Mouse (Mus musculus) gastrocnemius, postnatal 14 days (tissue): Measurements from ENCODE around the gene Gm43720. TPM values are rescaled to one million over a fixed set of nuclear protein-coding genes. Genes with fewer than 3 reads are reported as not detected.

Experiments
- DNase-seq: peaks from one replicate; pipeline ENCODE4 v3.0.0; 2021; ENCODE audit warnings: mixed read lengths
- intact Hi-C: fragments of 180-260 bp; cut with DNase I; formaldehyde crosslinking; loops from one replicate; pipeline ENCODE4 v1.15.1; 2025; ENCODE audit warnings: low total_unique reads
- total RNA-seq, 2 experiments: library from RNA; stranded (reverse); gene quantifications; 2 replicates each; pipeline ENCODE4 v1.2.3; 2021

Gm43720 gene
- total RNA-seq, 2 experiments from 2014 or later, result not detected

DNA sequence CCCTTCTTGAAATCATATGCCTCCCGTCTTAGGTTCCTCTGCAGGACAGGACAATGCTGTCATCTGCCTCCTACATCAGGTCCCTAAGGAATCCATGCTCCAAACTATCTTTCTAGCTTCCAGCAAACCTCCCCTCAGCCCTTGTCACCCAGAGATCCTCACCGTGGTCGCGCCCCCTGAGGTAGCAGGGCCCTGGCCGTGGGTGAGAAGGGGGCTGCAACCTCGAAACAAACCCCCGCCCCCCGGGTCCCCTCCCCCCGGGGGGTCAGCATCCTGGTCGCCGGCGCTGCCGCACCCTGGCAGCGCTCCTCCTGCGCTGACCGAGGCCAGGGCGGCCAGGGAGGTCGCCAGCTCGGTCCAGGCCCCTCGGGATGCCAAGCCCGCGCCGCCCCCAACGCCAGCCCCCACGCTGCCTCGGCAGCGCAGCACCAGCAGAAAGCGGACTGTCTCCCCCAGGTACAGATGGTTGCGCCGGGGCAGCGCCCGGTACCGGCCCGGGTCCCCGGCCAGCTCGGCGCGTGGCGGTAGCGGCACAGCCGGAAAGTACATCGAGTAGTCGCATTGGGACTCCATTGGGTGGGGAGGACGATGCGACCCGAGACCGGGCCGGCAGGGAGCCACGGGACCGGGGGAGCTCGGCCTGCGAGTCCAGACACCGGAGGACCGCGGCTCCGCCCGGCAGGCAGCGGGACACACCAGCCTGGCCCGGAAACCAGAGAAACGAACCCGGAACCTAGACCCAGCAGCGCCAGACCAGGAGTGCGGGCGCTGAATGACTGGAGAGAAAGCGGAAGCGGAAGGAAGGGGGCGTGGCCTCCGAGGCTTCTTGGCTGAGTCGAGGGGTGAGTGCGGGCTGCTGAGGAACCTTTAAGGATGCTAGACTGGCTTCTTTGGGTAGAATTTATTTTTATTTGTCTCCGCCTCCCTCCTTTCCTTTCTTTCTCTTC lies 16.2 kb downstream of the Gm43720 start, which contains the start of gene BC037034:
Gene BC037034, minus strand, starts transcription at position 774 of the 947 bp plus-strand sequence.
- intact Hi-C loops, result no loop called here
- DNase-seq, result peak; percentile 92

DNA sequence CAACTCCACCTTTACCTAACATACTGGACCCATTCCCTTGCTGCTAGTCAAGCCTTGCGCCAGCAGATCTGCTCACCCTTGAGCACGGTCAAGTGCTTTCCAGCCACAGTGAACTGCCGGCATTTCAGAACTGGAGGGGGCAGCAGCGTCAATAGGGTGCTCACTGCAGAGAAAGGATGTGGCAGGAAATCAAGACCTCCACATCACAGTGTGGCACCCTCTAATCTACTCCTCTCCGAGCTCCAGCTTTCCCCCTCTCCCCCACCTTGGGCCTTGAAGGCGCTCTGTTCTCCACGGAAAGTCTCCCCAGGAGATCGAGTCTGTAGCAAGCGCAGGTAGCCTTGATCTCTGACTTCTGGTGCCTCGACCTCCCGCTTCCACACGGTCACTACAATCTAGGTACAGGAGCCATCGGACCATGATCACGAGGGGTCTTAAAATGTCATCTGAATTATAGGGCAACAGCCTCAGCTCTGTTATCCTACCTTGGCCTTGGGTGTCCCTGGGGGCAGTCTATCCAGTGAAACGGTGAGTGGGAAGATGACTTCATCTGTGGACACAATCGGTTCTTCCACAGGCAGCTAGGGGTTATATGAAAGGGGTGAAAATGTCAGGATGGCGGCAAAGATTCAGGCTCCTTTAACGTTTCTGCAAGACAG lies 17.0 kb downstream of the Gm43720 start:
- intact Hi-C loops, result no loop called here
- no peak for DNase-seq

DNA sequence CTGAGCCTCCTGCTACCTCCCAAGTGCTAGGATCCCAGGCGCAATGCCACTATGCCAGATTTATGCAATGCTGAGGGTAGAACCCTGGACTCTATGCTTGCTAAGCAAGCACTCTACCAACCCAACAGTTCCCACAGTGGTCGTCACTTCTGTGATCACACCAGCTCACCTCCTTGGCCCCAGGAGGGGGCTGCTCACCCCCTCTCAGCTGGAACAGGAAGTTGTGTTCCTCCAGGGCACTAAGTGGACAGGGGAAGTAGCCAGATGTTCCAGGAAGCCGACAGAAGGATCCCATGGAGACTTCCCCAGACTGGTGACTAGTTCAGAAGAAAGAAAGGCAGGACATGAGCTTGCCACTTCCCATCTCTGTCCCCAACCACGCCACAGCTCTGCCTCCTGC lies 17.8 kb downstream of the Gm43720 start:
- no peak for DNase-seq
- intact Hi-C loops, result no loop called here

GRCm38 (mm10) chr5:138260834-138261233 lies 18.9 kb downstream of the Gm43720 start:
- DNase-seq, result no peak
- intact Hi-C loops, result no loop called here

DNA sequence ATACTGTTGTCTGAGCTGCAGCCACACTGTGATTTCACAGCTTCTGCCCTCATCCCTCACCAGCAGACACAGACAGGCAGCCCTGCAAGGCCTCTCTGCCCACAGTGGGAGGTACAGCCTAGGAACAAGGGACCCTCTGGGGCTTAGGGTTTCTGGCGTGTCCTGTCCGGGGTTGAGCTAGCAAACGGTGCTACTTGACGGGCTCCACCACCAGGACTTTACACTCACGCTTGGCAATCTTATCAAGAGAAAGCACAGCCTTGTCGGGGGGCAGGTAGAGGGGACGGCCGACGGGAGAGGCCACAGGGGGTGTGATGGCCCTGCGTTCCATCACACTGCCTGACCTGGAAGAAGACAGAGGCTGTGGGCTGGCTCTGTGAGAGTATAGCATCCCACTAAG lies 19.7 kb downstream of the Gm43720 start:
- no peak for DNase-seq
- intact Hi-C loops, result no loop called here

GRCm38 (mm10) chr5:138258993-138259392 lies 20.8 kb downstream of the Gm43720 start:
- no peak for DNase-seq
- intact Hi-C loops, result no loop called here

DNA sequence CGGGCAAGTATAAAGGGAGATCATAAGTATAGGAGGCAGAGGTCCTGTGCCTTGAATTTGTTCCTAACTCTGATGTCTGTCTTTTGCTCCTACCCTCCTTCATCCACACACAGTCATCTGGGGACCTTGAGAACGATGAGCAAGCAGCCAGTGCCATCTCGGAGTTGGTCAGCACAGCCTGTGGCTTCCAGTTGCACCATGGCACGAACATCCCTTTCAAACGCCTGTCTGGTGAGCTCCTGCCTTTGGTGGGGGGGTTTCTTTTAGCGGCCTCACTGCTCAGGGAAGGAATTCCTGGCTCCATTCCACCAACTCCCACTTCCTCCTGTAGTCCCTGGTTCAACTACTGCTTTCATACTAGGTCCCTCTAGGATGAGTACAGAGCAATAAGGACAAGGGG lies 21.2 kb downstream of the Gm43720 start:
- no peak for DNase-seq

DNA sequence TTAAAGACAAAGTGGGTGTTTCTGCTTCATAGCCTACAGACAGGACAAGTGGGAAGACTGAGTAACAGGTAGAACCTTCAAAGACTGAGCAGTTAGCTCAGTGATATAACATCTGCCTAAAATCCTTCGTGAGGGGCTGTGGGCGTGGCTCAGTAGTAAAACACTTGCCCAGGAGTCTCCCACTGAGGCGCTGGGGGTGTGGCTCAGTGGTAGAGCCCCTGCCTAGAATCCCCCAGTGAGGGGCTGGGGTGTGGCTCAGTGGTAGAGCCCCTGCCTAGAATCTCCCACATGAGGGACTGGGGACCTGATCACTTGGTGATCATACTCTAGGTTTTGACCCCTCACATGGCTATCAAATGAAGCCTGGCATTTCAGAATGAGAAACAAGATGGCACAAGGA lies 21.7 kb downstream of the Gm43720 start:
- intact Hi-C loops, result no loop called here
- no peak for DNase-seq

More for the DNA sequence above, 21.2 kb downstream of the Gm43720 start:
- intact Hi-C loops, result no loop called here

GRCm38 (mm10) chr5:138257585-138257978 lies 22.2 kb downstream of the Gm43720 start:
- intact Hi-C loops, result no loop called here
- no peak for DNase-seq

GRCm38 (mm10) chr5:138256966-138257584 lies 22.7 kb downstream of the Gm43720 start:
- intact Hi-C loops, result no loop called here
- DNase-seq, result no peak

GRCm38 (mm10) chr5:138256094-138256467 lies 23.7 kb downstream of the Gm43720 start:
- intact Hi-C loops, result no loop called here
- DNase-seq, result no peak

DNA sequence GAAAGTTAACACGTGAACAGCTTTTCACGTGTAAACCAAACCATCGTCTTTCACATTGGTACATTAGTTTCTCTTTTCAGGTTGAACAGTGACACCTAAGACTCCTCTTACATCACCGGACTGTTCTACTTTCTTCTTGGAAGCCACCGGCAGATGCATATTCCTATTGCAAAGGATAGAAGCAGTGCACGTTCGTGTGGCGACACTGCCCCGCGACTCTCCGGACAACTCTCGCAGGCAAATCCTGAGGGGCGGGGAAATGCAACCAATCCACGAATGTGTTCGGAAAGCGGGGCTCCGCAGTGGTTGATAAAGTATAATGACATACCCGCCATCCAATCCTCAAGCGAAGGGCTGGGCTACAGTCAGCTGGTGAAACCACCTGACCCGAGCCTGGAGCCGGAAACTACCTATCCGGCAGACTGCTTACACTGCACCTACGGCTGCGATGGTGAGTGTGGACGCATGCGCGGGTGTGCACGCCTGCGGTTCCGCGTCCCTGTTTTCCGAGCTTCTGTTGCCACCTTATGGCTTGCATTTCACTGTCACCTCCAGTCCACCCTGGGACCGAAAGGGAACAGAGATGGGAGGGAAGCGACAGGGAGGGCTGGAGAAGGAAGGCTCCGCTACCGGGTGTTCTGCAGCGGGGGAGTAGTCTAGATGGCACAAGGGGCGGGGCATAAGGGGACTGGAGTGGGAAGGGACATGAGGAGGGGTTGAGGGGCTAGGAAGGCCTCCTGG lies 24.2 kb downstream of the Gm43720 start, which contains the start of gene Lamtor4:
Gene Lamtor4, plus strand, starts transcription at position 130 of the 741 bp plus-strand sequence.
- intact Hi-C loops, result no loop called here
- peak; percentile 91 for DNase-seq

DNA sequence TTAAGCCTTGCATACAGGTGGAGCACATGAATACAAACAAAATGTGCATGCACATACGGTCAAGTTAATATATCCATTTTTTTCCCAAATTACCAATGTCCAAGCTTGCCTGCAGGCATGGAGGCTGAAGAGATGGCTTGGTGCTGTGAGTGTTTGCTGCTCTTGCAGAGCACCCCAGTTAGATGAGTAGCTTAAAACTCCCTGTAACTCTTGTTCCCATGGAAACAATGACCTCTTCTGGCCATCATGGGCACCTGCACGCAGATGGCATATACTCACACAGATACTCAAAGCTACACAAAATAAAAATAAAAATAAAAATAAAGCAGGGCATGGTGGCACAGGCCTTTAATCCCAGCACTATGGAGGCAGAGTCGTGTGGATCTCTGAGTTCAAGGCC lies 26.7 kb downstream of the Gm43720 start:
- intact Hi-C loops, result loop anchor here (5.0 kb wide), 1 partner anchor 51 kb away; no protein-coding TSS in a partner anchor
- no peak for DNase-seq

DNA sequence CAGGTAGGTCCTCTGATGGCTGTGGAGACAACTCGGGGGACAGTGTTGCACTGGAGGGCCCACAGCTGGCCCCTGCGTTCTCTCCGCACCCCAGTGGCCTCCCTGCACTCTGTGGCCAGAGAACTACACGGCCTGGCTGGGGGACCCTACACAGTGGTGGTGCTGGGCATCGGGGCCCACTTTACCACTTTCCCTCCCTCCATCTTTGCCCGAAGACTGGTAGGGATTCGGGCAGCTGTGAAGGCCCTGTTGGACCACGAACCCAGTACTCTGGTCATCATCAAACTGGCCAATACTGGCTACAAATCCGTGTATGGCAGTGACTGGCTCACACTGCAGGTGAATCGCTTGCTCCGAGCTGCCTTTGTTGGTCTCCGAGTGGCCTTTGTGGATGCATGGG lies 28.6 kb downstream of the Gm43720 start:
- DNase-seq, result no peak
- intact Hi-C loops, result loop anchor here (5.0 kb wide), 1 partner anchor 49 kb away; no protein-coding TSS in a partner anchor

GRCm38 (mm10) chr5:138241511-138241910 lies 38.2 kb downstream of the Gm43720 start:
- intact Hi-C loops, result no loop called here
- DNase-seq, result no peak

GRCm38 (mm10) chr5:138234224-138234623 lies 45.5 kb downstream of the Gm43720 start:
- DNase-seq, result no peak
- intact Hi-C loops, result no loop called here

GRCm38 (mm10) chr5:138233778-138234177 lies 46.0 kb downstream of the Gm43720 start:
- intact Hi-C loops, result no loop called here
- no peak for DNase-seq

DNA sequence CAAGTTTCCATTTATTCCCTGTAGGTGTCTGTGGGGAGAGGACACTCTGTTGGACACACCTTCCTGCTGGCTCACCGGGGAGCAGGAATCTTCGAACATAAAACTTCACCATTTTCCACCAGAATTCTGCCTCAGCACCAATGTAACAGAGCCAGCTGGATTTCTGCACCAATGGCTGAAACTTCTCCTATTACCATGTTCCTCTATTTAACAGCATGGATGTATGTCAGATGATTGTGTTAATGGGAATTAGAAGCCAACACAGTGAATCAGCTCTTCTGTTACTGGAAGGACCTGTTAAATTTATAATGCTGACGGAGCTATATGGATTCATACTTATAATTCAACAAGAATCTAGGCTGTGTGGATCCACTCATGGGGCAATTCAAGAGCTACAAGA lies 50.2 kb downstream of the Gm43720 start:
- no peak for DNase-seq
- intact Hi-C loops, result no loop called here

- peak; percentile 18 for DNase-seq
- intact Hi-C loops, result no loop called here
These were observed 51.7 kb downstream of the Gm43720 start for GRCm38 (mm10) chr5:138228026-138228425.
